Mouse (Mus musculus) hindbrain, embryonic 13.5 days (tissue): ENCODE results near the gene Gm5148. TPM values are rescaled to one million over a fixed set of nuclear protein-coding genes. Genes with fewer than 3 reads are reported as not detected.

Source experiments
- ATAC-seq: fragments of 200-750 bp; cut with Nextera tagmentation; 2 replicates; pipeline ENCODE4 v1.8.0; 2017; ENCODE audit warnings: moderate TSS enrichment; ENCODE audit not compliant: low FRiP score
- H3K27ac ChIP-seq: fragments of 300-500 bp; sonication (generic); 2 replicates; pipeline ENCODE4 v1.5.1; 2015; ENCODE audit warnings: inconsistent platforms, mild to moderate bottlenecking, moderate library complexity
- H3K27me3 ChIP-seq: fragments of 300-500 bp; sonication (generic); 2 replicates; pipeline ENCODE4 v1.6.1; 2015; ENCODE audit warnings: mild to moderate bottlenecking, inconsistent platforms
- H3K36me3 ChIP-seq: fragments of 300-500 bp; sonication (generic); 2 replicates; pipeline ENCODE4 v1.6.1; 2015; ENCODE audit warnings: mild to moderate bottlenecking, inconsistent platforms
- H3K4me1 ChIP-seq: fragments of 300-500 bp; sonication (generic); replicated peaks from 2 replicates; pipeline ENCODE4 v1.6.1; 2015; ENCODE audit warnings: inconsistent platforms
- H3K4me2 ChIP-seq: fragments of 300-500 bp; sonication (generic); 2 replicates; pipeline ENCODE4 v1.6.1; 2015; ENCODE audit warnings: inconsistent platforms, mild to moderate bottlenecking, moderate library complexity
- H3K4me3 ChIP-seq: fragments of 300-500 bp; sonication (generic); 2 replicates; pipeline ENCODE4 v1.5.1; 2015; ENCODE audit warnings: mild to moderate bottlenecking, inconsistent platforms
- H3K9ac ChIP-seq: fragments of 300-500 bp; sonication (generic); 2 replicates; pipeline ENCODE4 v1.6.1; 2015; ENCODE audit warnings: mild to moderate bottlenecking, inconsistent platforms
- H3K9me3 ChIP-seq: fragments of 300-500 bp; sonication (generic); 2 replicates; pipeline ENCODE4 v1.6.1; 2016; ENCODE audit warnings: inconsistent platforms
- WGBS: fragments of 180-500 bp; shearing (Covaris S2); methylation state at CpG from one replicate; pipeline ENCODE4 v1.1.7; 2015; 5-methylcytosine and 5-hydroxymethylcytosine counted together
- polyA plus RNA-seq: library from polyadenylated mRNA; unstranded; fragments of >200 nt; fragmentation: Nextera tagmentation; extraction: Ambion mirVana; gene quantifications from 2 replicates; pipeline ENCODE4 v1.2.1, GENCODE M21; 2015

Gene Gm5148
- polyA plus RNA-seq, 1 experiment from 2014 or later = 8.5 TPM

DNA sequence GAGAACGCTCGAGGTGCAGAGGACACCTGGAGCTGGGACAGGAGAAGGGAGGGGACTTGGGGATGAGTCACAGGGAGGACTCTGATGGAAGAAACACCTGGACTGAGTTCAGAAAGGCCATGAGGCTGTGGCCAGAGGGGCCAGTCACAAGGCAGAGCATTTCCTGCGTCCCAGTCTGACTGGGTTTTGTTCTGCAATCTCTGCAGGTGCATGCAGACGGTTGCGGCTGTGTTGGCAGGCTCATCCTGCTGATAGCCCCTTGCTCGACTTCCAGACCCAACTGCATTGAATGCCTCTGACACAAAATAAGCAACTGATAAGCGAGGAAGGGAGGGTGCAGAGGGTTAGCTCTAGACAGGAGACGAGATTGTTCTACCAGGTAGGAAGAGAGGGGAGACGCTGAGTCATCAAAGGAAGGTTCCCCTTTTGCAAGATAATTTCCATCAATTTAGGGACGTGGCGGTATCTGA lies 49.2 kb downstream of the Gm5148 start:
- Histone ChIP-seq H3K9me3 (no peaks in the 10 kb centered on the region), H3K9ac (no peak overlapping the region), H3K4me3 (no peak overlapping the region), H3K27ac (no peak overlapping the region), H3K4me2 (no peak overlapping the region), H3K4me1 (peaks cover 24% of the 10 kb centered on the region), H3K36me3 (no peaks in the 10 kb centered on the region), H3K27me3 (peaks cover 36% of the 10 kb centered on the region)
- 89% methylated on average over 11 of the region's 11 CpGs for WGBS
- no peak for ATAC-seq

DNA sequence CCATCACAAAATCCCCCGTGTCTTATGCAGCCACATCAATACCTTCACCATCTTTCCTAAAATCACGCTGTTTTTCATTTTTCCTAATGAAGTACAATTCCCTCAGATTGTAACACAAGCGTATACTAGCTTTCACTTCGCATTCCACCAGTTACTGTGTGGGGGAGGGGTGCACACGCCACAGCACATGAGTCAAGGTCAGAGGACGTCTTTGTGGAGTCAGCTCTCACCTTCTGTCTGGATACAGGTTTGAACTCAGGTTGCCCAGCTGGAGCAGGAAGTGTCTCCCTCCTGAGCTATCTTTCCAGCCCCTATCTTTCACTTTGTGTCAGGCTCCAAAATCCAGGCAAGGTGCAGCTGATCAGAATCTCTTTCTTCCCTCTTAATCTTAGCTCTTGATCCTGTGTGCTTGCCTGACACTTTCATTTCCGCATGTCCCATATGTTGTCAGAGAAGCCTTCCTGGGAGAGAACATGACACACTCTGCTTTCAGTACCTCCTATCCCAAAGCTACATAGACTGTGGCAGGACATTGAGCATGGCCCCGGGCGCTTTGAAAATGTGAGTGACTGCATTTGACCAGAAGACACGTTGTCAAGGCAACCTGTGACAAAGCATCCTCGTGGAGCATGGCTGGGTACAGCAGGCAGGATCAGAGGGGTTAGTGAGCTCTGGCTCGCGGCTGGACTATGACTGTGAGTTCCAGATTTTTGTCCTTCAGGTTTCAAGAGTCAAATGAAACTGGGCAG lies 50.6 kb downstream of the Gm5148 start:
- no peak overlapping the region for H3K27ac ChIP-seq
- H3K4me1 ChIP-seq = peaks cover 24% of the 10 kb centered on the region
- H3K4me3 ChIP-seq = no peak overlapping the region
- WGBS = 37% methylated on average over 13 of the region's 13 CpGs
- H3K4me2 ChIP-seq = no peak overlapping the region
- ATAC-seq = peak; percentile 68; the same call in 1 of the 2 replicates
- H3K36me3 ChIP-seq = 0 out of 2 replicates have a peak, but pooled peaks cover 3% of the 10 kb centered on the region
- peaks cover 40% of the 10 kb centered on the region for H3K27me3 ChIP-seq
- H3K9ac ChIP-seq = no peak overlapping the region
- H3K9me3 ChIP-seq = peaks cover 13% of the 10 kb centered on the region

GRCm38 (mm10) chr3:37672266-37673040 lies 51.8 kb downstream of the Gm5148 start:
- peaks cover 24% of the 10 kb centered on the region for H3K4me1 ChIP-seq
- 0 out of 2 replicates have a peak, but pooled peaks cover 3% of the 10 kb centered on the region for H3K36me3 ChIP-seq
- H3K9ac ChIP-seq = no peak overlapping the region
- no peak for ATAC-seq
- H3K27ac ChIP-seq = no peak overlapping the region
- H3K9me3 ChIP-seq = peaks cover 18% of the 10 kb centered on the region
- H3K4me2 ChIP-seq = no peak overlapping the region
- 7% methylated on average over 15 of the region's 15 CpGs for WGBS
- peaks cover 45% of the 10 kb centered on the region for H3K27me3 ChIP-seq
- no peak overlapping the region for H3K4me3 ChIP-seq

- ATAC-seq = no peak
- no peak overlapping the region for H3K27ac ChIP-seq
- peaks cover 24% of the 10 kb centered on the region for H3K27me3 ChIP-seq
- H3K4me1 ChIP-seq = peaks cover 37% of the 10 kb centered on the region
- no peak overlapping the region for H3K9ac ChIP-seq
- 97% methylated on average over 20 of the region's 20 CpGs for WGBS
- no peak overlapping the region for H3K4me2 ChIP-seq
- 0 out of 2 replicates have a peak, but pooled peaks cover 3% of the 10 kb centered on the region for H3K36me3 ChIP-seq
- H3K4me3 ChIP-seq = no peak overlapping the region
- H3K9me3 ChIP-seq = peaks cover 18% of the 10 kb centered on the region
Measured at GRCm38 (mm10) chr3:37669100-37669499, 55.2 kb downstream of the Gm5148 start.

DNA sequence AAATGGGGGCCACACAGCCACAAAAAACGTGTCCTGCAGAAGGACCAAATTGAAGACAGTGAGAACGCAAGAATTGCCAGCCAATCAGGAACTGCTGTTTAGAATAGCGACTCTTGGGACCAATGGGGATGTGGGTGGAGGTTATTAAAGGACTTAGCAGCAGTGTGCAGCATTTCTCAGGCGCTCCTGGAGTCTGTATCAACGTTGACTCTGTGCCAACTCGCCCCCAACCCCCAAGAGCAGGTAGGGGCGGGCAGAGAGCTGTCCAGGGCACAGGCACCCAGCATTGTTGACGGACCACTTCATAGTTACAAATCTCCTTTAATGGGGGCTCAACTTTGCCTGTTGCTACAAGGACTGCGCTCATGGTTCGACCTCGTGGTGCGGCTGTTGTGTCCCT lies 55.6 kb downstream of the Gm5148 start:
- Histone ChIP-seq H3K27me3 (peaks cover 24% of the 10 kb centered on the region), H3K36me3 (0 out of 2 replicates have a peak, but pooled peaks cover 3% of the 10 kb centered on the region), H3K4me3 (no peak overlapping the region), H3K4me1 (peaks cover 32% of the 10 kb centered on the region), H3K4me2 (no peak overlapping the region), H3K27ac (no peak overlapping the region), H3K9ac (no peak overlapping the region), H3K9me3 (peaks cover 18% of the 10 kb centered on the region)
- WGBS = 92% methylated on average over 12 of the region's 12 CpGs
- no peak; the same call in 1 of the 2 replicates for ATAC-seq

DNA sequence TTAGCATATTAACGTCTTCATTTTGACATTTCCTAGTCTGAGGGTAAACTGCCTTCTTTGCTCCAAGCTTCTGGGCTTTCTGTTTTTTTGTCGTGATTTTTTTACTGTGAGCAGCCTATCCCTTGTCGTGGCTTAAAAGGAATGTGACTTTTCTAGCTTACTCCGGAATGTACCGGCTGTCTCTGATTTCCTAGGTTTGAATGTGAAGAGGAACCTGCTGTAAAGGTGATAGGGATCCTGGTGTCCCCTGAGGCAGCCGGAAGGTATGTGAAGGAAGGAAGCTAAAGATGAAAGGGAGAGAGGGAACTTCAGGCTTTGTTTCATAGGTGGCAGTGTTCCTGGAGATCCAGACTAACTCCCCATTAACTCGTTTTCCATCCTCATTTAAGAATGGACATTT lies 56.6 kb downstream of the Gm5148 start:
- Histone ChIP-seq H3K4me3 (no peak overlapping the region), H3K27ac (no peak overlapping the region), H3K9ac (no peak overlapping the region), H3K9me3 (peaks cover 18% of the 10 kb centered on the region), H3K36me3 (0 out of 2 replicates have a peak, but pooled peaks cover 3% of the 10 kb centered on the region), H3K4me1 (peaks cover 23% of the 10 kb centered on the region), H3K27me3 (peaks cover 25% of the 10 kb centered on the region), H3K4me2 (no peak overlapping the region)
- no peak for ATAC-seq
- 38% methylated on average over 7 of the region's 7 CpGs for WGBS

DNA sequence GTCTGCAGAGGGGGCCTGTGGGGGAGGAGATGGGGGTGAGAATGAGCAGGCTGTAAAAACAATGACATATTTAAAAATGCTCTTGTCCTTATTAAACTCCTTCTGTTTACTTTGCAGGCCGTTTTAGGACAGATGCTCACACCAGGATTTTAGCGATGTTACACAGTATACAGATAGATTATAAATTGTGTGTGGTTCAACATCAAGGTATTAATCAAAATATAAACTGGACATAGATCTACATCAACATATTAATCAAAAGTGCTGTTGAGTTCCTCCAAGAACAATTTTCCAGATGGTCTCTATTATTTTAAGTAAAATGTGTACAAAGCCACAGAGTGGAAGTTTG lies 57.2 kb downstream of the Gm5148 start:
- Histone ChIP-seq H3K9me3 (peaks cover 18% of the 10 kb centered on the region), H3K4me1 (peaks cover 17% of the 10 kb centered on the region), H3K27ac (no peak overlapping the region), H3K27me3 (peaks cover 31% of the 10 kb centered on the region), H3K4me3 (no peak overlapping the region), H3K36me3 (0 out of 2 replicates have a peak, but pooled peaks cover 3% of the 10 kb centered on the region), H3K4me2 (no peak overlapping the region), H3K9ac (no peak overlapping the region)
- WGBS = 13% methylated on average over 2 of the region's 2 CpGs
- ATAC-seq = no peak

GRCm38 (mm10) chr3:37666291-37667118 lies 57.8 kb downstream of the Gm5148 start:
- ATAC-seq = peak; percentile 88
- Histone ChIP-seq H3K4me3 (no peak overlapping the region), H3K27ac (no peak overlapping the region), H3K4me2 (no peak overlapping the region), H3K9me3 (peaks cover 18% of the 10 kb centered on the region), H3K4me1 (peaks cover 14% of the 10 kb centered on the region), H3K9ac (no peak overlapping the region), H3K27me3 (peaks cover 33% of the 10 kb centered on the region), H3K36me3 (0 out of 2 replicates have a peak, but pooled peaks cover 3% of the 10 kb centered on the region)
- WGBS = 13% methylated on average over 9 of the region's 9 CpGs

Other genes with a start within 250 kb of the Gm5148 start
- gene Spry1, start 84.5 kb downstream of the Gm5148 start, polyA plus RNA-seq = 4.4 and 5.7 TPM in 2 replicates